Mouse (Mus musculus) spleen, adult 2 months (tissue): ENCODE measurements at regions not wholly inside any gene's neighbourhood (a gene's known extent, or its start where the extent isn't known, plus 50 kb on each side); places are given as distances from the start of the nearest gene placed in this dataset.

Source experiments
- DNase-seq, 2 experiments: peaks; one replicate each; pipeline versions ENCODE4 v3.0.0 to v3.0.0-alpha.2; 2012 to 2021; ENCODE audit warnings: low spot score in 2 of 2, low read depth in 1 of 2
- H3K27ac ChIP-seq: fragments of 200-500 bp; 2 replicates; pipeline ENCODE4 v1.5.1; 2012; ENCODE audit warnings: low read length, inconsistent platforms; ENCODE audit not compliant: insufficient read depth
- H3K27me3 ChIP-seq: fragments of 200-500 bp; 2 replicates; pipeline ENCODE4 v1.6.1; 2012; ENCODE audit warnings: mild to moderate bottlenecking, moderate library complexity, low read length, inconsistent platforms; ENCODE audit not compliant: control insufficient read depth, insufficient read depth
- H3K36me3 ChIP-seq: fragments of 200-500 bp; 2 replicates; pipeline ENCODE4 v1.6.1; 2012; ENCODE audit warnings: mild to moderate bottlenecking, low read length, inconsistent platforms; ENCODE audit not compliant: control insufficient read depth, insufficient read depth
- H3K4me1 ChIP-seq: fragments of 200-500 bp; 2 replicates; pipeline ENCODE4 v1.6.1; 2011; ENCODE audit warnings: inconsistent platforms; ENCODE audit not compliant: control insufficient read depth, insufficient read depth, insufficient read length
- H3K4me3 ChIP-seq: fragments of 200-500 bp; 2 replicates; pipeline ENCODE4 v1.5.1; 2011; ENCODE audit warnings: mild to moderate bottlenecking, inconsistent platforms; ENCODE audit not compliant: insufficient read depth, insufficient read length; ENCODE audit errors: extremely low read depth
- CTCF ChIP-seq: fragments of 200-500 bp; IDR thresholded peaks from 2 replicates; pipeline ENCODE4 v1.5.1; 2011; ENCODE audit warnings: mild to moderate bottlenecking, inconsistent platforms; ENCODE audit not compliant: insufficient read depth, insufficient read length, insufficient replicate concordance; ENCODE audit errors: extremely low read depth
- POLR2A ChIP-seq: fragments of 200-500 bp; IDR thresholded peaks from 2 replicates; pipeline ENCODE4 v1.6.1; 2011; ENCODE audit warnings: low read depth, low read length, inconsistent platforms
- WGBS: fragments of 180-500 bp; shearing (Covaris S2); methylation state at CpG from one replicate; pipeline ENCODE4 v1.1.7; 2018; 5-methylcytosine and 5-hydroxymethylcytosine counted together

DNA sequence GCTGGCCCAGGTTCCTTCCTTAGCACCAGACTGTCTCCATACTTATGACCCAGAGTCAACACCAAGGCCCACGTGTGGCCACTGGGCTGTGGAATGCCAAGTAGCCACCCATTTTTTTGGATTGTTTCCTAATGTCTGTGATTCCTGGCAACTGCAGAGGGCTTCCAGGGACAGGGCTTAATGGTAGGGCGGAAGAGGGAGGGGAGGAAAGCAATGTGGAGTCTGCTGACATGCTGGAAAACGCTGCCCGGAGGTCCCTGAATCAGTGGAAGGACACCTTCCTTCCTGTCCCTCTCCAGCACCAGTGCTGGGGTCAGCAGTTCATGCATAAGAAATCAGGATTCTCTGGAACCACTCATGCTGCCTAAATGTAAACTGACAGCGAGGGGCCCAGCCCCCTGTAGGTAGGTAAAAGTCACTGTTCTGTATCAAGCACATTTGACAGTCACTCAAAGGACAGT lies 90.8 kb downstream of the Iyd start:
- Histone ChIP-seq H3K4me3 (no peak overlapping the region), H3K4me1 (peaks cover 3% of the 10 kb centered on the region; the same call in 1 of the 2 replicates), H3K27ac (no peak overlapping the region; the same call in 1 of the 2 replicates), H3K36me3 (no peaks in the 10 kb centered on the region), H3K27me3 (no peaks in the 10 kb centered on the region)
- TF ChIP-seq CTCF (no peak), POLR2A (no peak)
- DNase-seq, result no peak
- WGBS, result 85% methylated on average over 5 of the region's 5 CpGs

DNA sequence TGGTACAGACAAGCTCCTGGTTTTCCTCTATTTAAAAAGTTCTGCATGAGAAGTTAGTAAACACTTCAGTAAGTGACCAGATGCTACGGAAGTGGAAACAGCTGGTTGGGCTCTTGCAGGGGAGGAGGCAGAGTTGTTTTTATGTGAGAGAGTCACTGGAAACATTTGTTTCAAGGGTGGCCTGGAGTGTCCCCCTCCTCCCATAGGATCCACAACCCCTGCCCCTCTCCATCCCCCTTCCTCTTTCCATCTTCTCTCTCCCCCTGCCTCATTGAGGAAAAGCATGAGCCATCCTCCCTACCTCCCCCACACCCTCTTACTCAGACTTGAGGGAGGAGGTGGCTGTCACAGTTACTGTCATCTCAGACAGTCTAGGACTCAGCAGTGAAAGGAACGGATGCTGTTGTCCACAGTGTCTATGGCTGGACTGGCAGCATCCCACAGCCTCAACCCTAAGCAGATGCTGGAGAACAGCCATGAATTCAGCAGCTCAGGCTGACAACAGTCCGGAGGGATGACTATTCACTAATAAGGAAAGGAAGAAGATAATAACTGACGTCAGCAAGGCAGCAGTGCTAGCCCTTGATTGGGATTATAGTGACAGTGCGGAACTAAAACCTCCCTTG lies 93.9 kb downstream of the Iyd start:
- no peak for TF ChIP-seq CTCF
- TF ChIP-seq POLR2A, result no peak
- WGBS, result 22% methylated on average over 5 of the region's 5 CpGs
- Histone ChIP-seq H3K4me3 (no peak overlapping the region), H3K4me1 (peaks cover 3% of the 10 kb centered on the region; the same call in 1 of the 2 replicates), H3K36me3 (no peaks in the 10 kb centered on the region), H3K27ac (no peak overlapping the region), H3K27me3 (no peaks in the 10 kb centered on the region)
- DNase-seq, result peak in 1 of 2 experiments; percentile 7

DNA sequence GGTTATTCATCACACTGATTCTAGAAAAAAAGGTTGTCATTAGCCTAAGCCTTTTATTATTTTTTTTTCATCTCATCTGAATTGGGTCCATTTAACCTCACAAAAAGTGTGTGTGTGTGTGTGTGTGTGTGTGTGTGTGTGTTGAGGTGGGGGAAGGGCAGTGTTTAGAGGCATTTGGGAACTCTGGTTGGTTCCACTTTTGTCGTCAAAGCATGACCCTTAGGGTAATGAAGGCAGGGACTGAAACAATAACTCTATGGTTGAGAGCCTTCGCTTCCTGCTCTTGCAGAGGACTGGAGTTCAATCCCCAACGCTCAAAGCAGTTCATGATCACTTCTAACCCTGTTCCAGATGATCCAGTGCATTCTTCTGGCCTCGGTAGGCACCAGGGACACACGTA lies 96.1 kb upstream of the Plekhg1 start:
- no peak overlapping the region for H3K4me3 ChIP-seq
- H3K27me3 ChIP-seq, result no peaks in the 10 kb centered on the region
- WGBS, result 51% methylated on average over 5 of the region's 5 CpGs
- H3K36me3 ChIP-seq, result no peaks in the 10 kb centered on the region
- H3K4me1 ChIP-seq, result peaks cover 7% of the 10 kb centered on the region
- no peak for TF ChIP-seq CTCF
- no peak for TF ChIP-seq POLR2A
- DNase-seq, result peak in 1 of 2 experiments; percentile 9
- no peak overlapping the region for H3K27ac ChIP-seq

DNA sequence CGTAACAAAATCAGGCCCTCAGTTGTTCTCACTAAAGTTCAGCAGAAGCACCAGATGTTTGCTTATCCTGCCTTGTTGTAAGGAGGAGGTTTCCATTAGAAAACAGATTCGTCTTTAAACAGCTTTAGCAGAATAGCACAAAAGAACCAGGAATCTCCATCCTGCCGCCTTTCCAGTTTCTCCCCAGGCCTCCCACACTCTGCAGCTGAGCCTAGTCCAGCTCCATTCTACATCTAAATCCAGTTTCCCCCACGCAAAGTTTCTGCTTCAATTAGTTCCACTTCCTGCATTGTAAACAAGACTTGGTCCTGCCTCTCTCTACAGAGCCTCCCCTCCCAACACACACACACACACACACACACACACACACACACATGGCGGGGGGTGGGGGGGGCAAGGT lies 95.1 kb upstream of the Plekhg1 start:
- 40% methylated on average over 5 of the region's 5 CpGs for WGBS
- DNase-seq, result peak in 1 of 2 experiments; percentile 11
- no peaks in the 10 kb centered on the region for H3K27me3 ChIP-seq
- H3K4me1 ChIP-seq, result peaks cover 7% of the 10 kb centered on the region
- no peak overlapping the region for H3K27ac ChIP-seq
- no peak overlapping the region for H3K4me3 ChIP-seq
- H3K36me3 ChIP-seq, result no peaks in the 10 kb centered on the region
- TF ChIP-seq CTCF (no peak), POLR2A (no peak)

DNA sequence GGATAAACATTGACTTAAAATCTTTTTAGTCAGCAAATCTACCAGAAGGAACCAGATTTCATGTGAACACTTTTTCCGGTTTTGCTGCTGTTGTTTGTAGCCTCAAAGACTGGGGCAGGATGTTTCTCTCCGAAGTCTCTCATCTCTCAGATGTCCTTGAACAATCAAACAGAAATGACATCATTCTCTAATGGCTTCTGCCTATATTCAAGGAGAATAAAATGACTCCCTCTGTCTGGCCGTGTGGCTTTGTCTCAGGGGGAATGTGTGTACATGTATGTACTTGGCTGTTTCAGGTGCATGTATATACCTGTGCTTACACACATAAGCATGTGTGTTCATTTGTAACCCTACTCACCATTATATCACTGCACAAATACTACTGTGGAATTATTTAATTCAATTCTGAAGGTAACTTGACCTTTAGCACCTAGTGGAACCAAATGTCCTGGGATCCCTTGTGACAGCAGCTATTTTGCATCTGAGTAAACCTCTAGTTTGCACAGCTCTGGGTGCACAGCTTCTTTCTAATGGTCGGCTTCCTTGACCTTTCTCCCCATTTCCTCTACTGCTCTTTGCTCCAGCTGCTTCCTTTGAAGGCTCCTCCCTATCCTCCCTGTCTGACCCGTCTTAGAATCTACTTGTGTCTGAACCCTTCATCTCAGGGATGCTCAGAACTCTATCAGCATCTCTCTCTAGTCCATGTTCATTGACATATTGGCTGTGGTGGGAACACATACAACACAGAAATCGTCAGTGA lies 93.8 kb upstream of the Plekhg1 start:
- no peaks in the 10 kb centered on the region for H3K36me3 ChIP-seq
- H3K4me3 ChIP-seq, result no peak overlapping the region
- no peaks in the 10 kb centered on the region; the same call in 1 of the 2 replicates for H3K27me3 ChIP-seq
- DNase-seq, result no peak
- 42% methylated on average over 6 of the region's 6 CpGs for WGBS
- peaks cover 7% of the 10 kb centered on the region for H3K4me1 ChIP-seq
- H3K27ac ChIP-seq, result no peak overlapping the region
- TF ChIP-seq CTCF (no peak), POLR2A (no peak)

DNA sequence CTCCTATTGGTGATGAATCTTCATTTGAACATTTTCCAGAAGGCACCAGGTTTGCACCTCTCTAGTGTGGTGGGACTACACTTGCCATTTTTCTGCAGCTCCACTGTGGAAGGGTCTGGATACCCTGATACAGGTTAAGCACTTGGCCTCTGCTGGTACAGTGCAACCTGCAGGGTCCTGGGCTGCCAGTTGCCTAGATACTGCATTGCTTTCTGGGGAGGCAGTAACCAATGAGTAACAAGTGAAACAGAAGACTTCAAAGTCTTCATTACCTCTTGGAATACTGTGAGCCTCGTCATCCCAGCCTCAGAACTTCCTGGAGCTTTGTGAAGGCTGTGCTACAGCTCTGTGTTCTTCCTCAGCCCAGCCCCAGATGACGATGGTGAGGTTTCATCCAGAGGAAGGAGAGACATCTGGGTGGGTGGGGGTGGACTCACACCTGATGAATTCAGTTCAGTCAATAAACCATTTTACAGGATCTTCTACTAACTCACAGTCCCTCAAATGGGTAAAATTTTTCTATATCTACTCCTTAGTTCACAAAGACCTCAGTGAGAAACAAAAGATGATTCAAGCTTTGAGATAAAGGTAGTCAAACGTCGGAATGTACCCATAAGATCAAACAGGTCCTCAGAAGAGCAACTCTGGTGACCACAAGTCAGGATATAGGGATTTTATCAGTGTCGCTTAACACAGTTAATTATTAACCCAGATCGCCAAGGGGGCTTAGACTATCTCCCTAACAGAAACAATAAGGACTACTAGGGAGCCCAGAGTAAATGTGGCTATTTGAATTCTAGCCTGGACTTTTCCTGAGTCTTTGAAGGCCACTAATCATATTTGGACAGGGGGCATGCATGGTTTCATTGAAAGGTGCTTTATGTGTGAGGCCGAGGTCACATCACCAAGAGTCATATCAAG lies 92.1 kb upstream of the Plekhg1 start:
- peaks cover 7% of the 10 kb centered on the region for H3K4me1 ChIP-seq
- TF ChIP-seq POLR2A, result no peak
- TF ChIP-seq CTCF, result no peak
- H3K36me3 ChIP-seq, result no peaks in the 10 kb centered on the region
- no peak overlapping the region for H3K4me3 ChIP-seq
- H3K27ac ChIP-seq, result no peak overlapping the region
- no peaks in the 10 kb centered on the region; the same call in 1 of the 2 replicates for H3K27me3 ChIP-seq
- no peak for DNase-seq
- WGBS, result 81% methylated on average over 7 of the region's 7 CpGs
